Mouse (Mus musculus): ENCODE measurements around the gene Polr2l.

DNA sequence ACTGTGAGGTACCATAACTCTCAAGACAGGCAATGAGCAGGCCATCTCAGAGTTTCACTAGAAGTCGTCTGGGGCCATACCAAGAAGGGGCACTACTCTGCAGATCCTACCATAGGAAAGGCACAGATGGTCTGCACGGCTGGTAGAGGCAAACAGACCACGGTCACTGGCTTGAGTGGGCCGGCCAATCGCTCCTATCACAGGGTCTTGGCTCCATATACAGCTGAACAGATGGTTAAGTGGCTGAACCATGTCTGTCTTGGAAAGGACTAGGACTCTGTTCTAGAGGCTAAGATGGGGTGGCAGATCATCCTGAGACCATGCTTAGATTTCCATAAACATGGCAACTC lies 27.6 kb upstream of the Polr2l start:
- TF ChIP-seq CTCF (IDR thresholded peaks at IDR 0.05; ENCODE audit: low read depth, low read length) (no peak), POLR2A (IDR thresholded peaks at IDR 0.05; ENCODE audit: insufficient read depth, low read length) (no peak), EP300 (IDR thresholded peaks at IDR 0.05; ENCODE audit: insufficient read depth, low read depth, low read length) (no peak)

Measured in ES-Bruce4 (cell line).